Mouse (Mus musculus) embryonic facial prominence, embryonic 10.5 days (tissue): Measurements from ENCODE around the gene Trim21. TPM values are rescaled to one million over a fixed set of nuclear protein-coding genes. Genes with fewer than 3 reads are reported as not detected.
A peak's percentile ranks its signal among the peaks of the same experiment; 100 is the strongest.

Experiments
- DNase-seq: peaks from one replicate; pipeline ENCODE4 v3.0.0-alpha.2; 2017; ENCODE audit warnings: low spot score
- H3K27ac ChIP-seq: fragments of 300-500 bp; sonication (generic); replicated peaks from 2 replicates; pipeline ENCODE4 v1.5.1; 2016; ENCODE audit warnings: mild to moderate bottlenecking
- H3K27me3 ChIP-seq: fragments of 300-500 bp; sonication (generic); replicated peaks from 2 replicates; pipeline ENCODE4 v1.6.1; 2016; ENCODE audit warnings: low read depth, mild to moderate bottlenecking; ENCODE audit not compliant: poor library complexity, severe bottlenecking
- H3K36me3 ChIP-seq: fragments of 300-500 bp; sonication (generic); replicated peaks from 2 replicates; pipeline ENCODE4 v1.6.1; 2016; ENCODE audit warnings: mild to moderate bottlenecking, moderate library complexity
- H3K4me1 ChIP-seq: fragments of 300-500 bp; sonication (generic); 2 replicates; pipeline ENCODE4 v1.6.1; 2016
- H3K4me3 ChIP-seq: fragments of 300-500 bp; sonication (generic); 2 replicates; pipeline ENCODE4 v1.5.1; 2016; ENCODE audit warnings: mild to moderate bottlenecking, moderate library complexity
- H3K9me3 ChIP-seq: fragments of 300-500 bp; sonication (generic); 2 replicates; pipeline ENCODE4 v1.6.1; 2016; ENCODE audit warnings: mild to moderate bottlenecking
- WGBS: fragments of 180-500 bp; shearing (Covaris S2); methylation state at CpG from one replicate; pipeline ENCODE4 v1.1.7; 2016; 5-methylcytosine and 5-hydroxymethylcytosine counted together
- polyA plus RNA-seq: library from polyadenylated mRNA; unstranded; fragments of >200 nt; fragmentation: Nextera tagmentation; extraction: Ambion mirVana; gene quantifications from 2 replicates; pipeline ENCODE4 v1.2.1, GENCODE M21; 2016

Trim21 gene
- polyA plus RNA-seq, 1 experiment from 2014 or later: 0.24 TPM

- Histone ChIP-seq H3K9me3 (no peaks in the 10 kb centered on the region), H3K27me3 (no peaks in the 10 kb centered on the region), H3K27ac (no peak overlapping the region), H3K4me3 (no peak overlapping the region), H3K36me3 (no peaks in the 10 kb centered on the region), H3K4me1 (no peaks in the 10 kb centered on the region)
- no peak for DNase-seq
- 87% methylated on average over 1 of the region's 1 CpGs for WGBS
These were observed 36.2 kb downstream of the Trim21 start for GRCm38 (mm10) chr7:102529052-102529451.

- no peak for DNase-seq
- 85% methylated on average over 2 of the region's 2 CpGs for WGBS
- Histone ChIP-seq H3K27ac (no peak overlapping the region), H3K4me3 (no peak overlapping the region), H3K27me3 (peaks cover 23% of the 10 kb centered on the region), H3K4me1 (peaks cover 14% of the 10 kb centered on the region), H3K9me3 (no peaks in the 10 kb centered on the region), H3K36me3 (no peaks in the 10 kb centered on the region)
These were observed 48.3 kb downstream of the Trim21 start for GRCm38 (mm10) chr7:102517051-102517335.

GRCm38 (mm10) chr7:102516261-102517050, 48.8 kb downstream of the Trim21 start:
- WGBS: 78% methylated on average over 10 of the region's 10 CpGs

GRCm38 (mm10) chr7:102514144-102514543, 51.1 kb downstream of the Trim21 start:
- Histone ChIP-seq H3K9me3 (no peaks in the 10 kb centered on the region), H3K36me3 (no peaks in the 10 kb centered on the region), H3K4me3 (no peak overlapping the region), H3K27me3 (peaks cover 34% of the 10 kb centered on the region), H3K4me1 (peaks cover 14% of the 10 kb centered on the region), H3K27ac (no peak overlapping the region)
- 75% methylated on average over 4 of the region's 4 CpGs for WGBS
- no peak for DNase-seq

More at GRCm38 (mm10) chr7:102516261-102517050, 48.8 kb downstream of the Trim21 start:
- Histone ChIP-seq H3K27me3 (peaks cover 28% of the 10 kb centered on the region), H3K4me3 (no peak overlapping the region), H3K9me3 (no peaks in the 10 kb centered on the region), H3K4me1 (peaks cover 14% of the 10 kb centered on the region), H3K36me3 (no peaks in the 10 kb centered on the region), H3K27ac (no peak overlapping the region)
- no peak for DNase-seq

GRCm38 (mm10) chr7:102512814-102513435, 52.4 kb downstream of the Trim21 start:
- peak; percentile 91 for DNase-seq
- H3K9me3 ChIP-seq: no peaks in the 10 kb centered on the region
- WGBS: 2% methylated on average over 54 of the region's 54 CpGs
- peak overlapping the region; percentile 65 for H3K4me3 ChIP-seq
- H3K27me3 ChIP-seq: peaks cover 34% of the 10 kb centered on the region
- no peaks in the 10 kb centered on the region for H3K36me3 ChIP-seq
- H3K27ac ChIP-seq: peak overlapping the region; percentile 80; the same call in 1 of the 2 replicates
- H3K4me1 ChIP-seq: peaks cover 14% of the 10 kb centered on the region

- no peaks in the 10 kb centered on the region for H3K36me3 ChIP-seq
- H3K27ac ChIP-seq: no peak overlapping the region
- no peak for DNase-seq
- H3K27me3 ChIP-seq: peaks cover 34% of the 10 kb centered on the region
- 94% methylated on average over 10 of the region's 10 CpGs for WGBS
- H3K4me1 ChIP-seq: peaks cover 14% of the 10 kb centered on the region
- no peak overlapping the region for H3K4me3 ChIP-seq
- no peaks in the 10 kb centered on the region for H3K9me3 ChIP-seq
These were observed 53.4 kb downstream of the Trim21 start for GRCm38 (mm10) chr7:102511927-102512326.

- 80% methylated on average over 7 of the region's 7 CpGs for WGBS
- DNase-seq: no peak
- H3K27ac ChIP-seq: no peak overlapping the region
- no peaks in the 10 kb centered on the region for H3K9me3 ChIP-seq
- peaks cover 6% of the 10 kb centered on the region for H3K4me1 ChIP-seq
- H3K36me3 ChIP-seq: no peaks in the 10 kb centered on the region
- H3K27me3 ChIP-seq: peaks cover 34% of the 10 kb centered on the region
- no peak overlapping the region for H3K4me3 ChIP-seq
These were observed 55.6 kb downstream of the Trim21 start for GRCm38 (mm10) chr7:102509726-102510125.

GRCm38 (mm10) chr7:102508666-102509065, 56.6 kb downstream of the Trim21 start:
- Histone ChIP-seq H3K36me3 (no peaks in the 10 kb centered on the region), H3K4me1 (peaks cover 4% of the 10 kb centered on the region; the same call in 1 of the 2 replicates), H3K9me3 (no peaks in the 10 kb centered on the region), H3K27ac (no peak overlapping the region), H3K4me3 (no peak overlapping the region), H3K27me3 (peaks cover 25% of the 10 kb centered on the region)
- WGBS: 90% methylated on average over 6 of the region's 6 CpGs
- DNase-seq: no peak

- no peak for DNase-seq
- H3K36me3 ChIP-seq: no peaks in the 10 kb centered on the region
- no peak overlapping the region for H3K27ac ChIP-seq
- H3K27me3 ChIP-seq: peaks cover 21% of the 10 kb centered on the region
- H3K4me1 ChIP-seq: peaks cover 4% of the 10 kb centered on the region; the same call in 1 of the 2 replicates
- no peak overlapping the region for H3K4me3 ChIP-seq
- H3K9me3 ChIP-seq: no peaks in the 10 kb centered on the region
- 89% methylated on average over 9 of the region's 9 CpGs for WGBS
These were observed 57.2 kb downstream of the Trim21 start for GRCm38 (mm10) chr7:102508066-102508465.

Other genes starting within 250 kb of the Trim21 start
- gene Rrm1, start 123.8 kb downstream of the Trim21 start, polyA plus RNA-seq: 267 and 280 TPM in 2 replicates
- 0.55 and 0.58 TPM in 2 replicates for gene Olfr543, start 83.8 kb downstream of the Trim21 start, polyA plus RNA-seq
- gene Olfr544, start 77.2 kb downstream of the Trim21 start, polyA plus RNA-seq: 0.10 and 0.13 TPM in 2 replicates
- 0.05 and 0.24 TPM in 2 replicates for gene Olfr545, start 65.9 kb downstream of the Trim21 start, polyA plus RNA-seq
- gene Olfr547, start 30.7 kb downstream of the Trim21 start, polyA plus RNA-seq: not detected in 2 replicates
- gene Olfr548-ps1, start 24.6 kb downstream of the Trim21 start, polyA plus RNA-seq: not detected in 2 replicates
- not detected in 2 replicates for gene Olfr549, start 15.6 kb downstream of the Trim21 start, polyA plus RNA-seq
- not detected in 2 replicates for gene Olfr550, start 6.0 kb upstream of the Trim21 start, polyA plus RNA-seq
- not detected in 2 replicates for gene Olfr551, start 26.4 kb upstream of the Trim21 start, polyA plus RNA-seq
- gene Olfr552, start 32.3 kb upstream of the Trim21 start, polyA plus RNA-seq: not detected in 2 replicates
- not detected in 2 replicates for gene Olfr553, start 52.7 kb upstream of the Trim21 start, polyA plus RNA-seq
- not detected in 2 replicates for gene Olfr554, start 72.9 kb upstream of the Trim21 start, polyA plus RNA-seq
- gene Olfr555, start 93.3 kb upstream of the Trim21 start, polyA plus RNA-seq: not detected in 2 replicates
- not detected in 2 replicates for gene Olfr556, start 99.4 kb upstream of the Trim21 start, polyA plus RNA-seq
- 10.9 and 13.2 TPM in 2 replicates for gene Trim68, start 121.8 kb upstream of the Trim21 start, polyA plus RNA-seq
- gene Olfr557, start 130.4 kb upstream of the Trim21 start, polyA plus RNA-seq: not detected in 2 replicates
- 0.09 TPM in 1 of 2 replicates, not detected in the other for gene Olfr558, start 136.7 kb upstream of the Trim21 start, polyA plus RNA-seq
- not detected in 2 replicates for gene Olfr33, start 153.6 kb upstream of the Trim21 start, polyA plus RNA-seq
- gene Olfr559, start 162.0 kb upstream of the Trim21 start, polyA plus RNA-seq: not detected in 2 replicates
- gene Olfr560, start 193.9 kb upstream of the Trim21 start, polyA plus RNA-seq: not detected in 2 replicates
- not detected in 2 replicates for gene Olfr78, start 194.0 kb upstream of the Trim21 start, polyA plus RNA-seq
- gene Olfr561, start 205.7 kb upstream of the Trim21 start, polyA plus RNA-seq: not detected in 2 replicates
- not detected in 2 replicates for gene Olfr564, start 238.0 kb upstream of the Trim21 start, polyA plus RNA-seq